Mouse (Mus musculus) hindbrain, embryonic 14.5 days (tissue): Measurements from ENCODE around the gene Swsap1. TPM values are rescaled to one million over a fixed set of nuclear protein-coding genes. Genes with fewer than 3 reads are reported as not detected.
A peak's percentile ranks its signal among the peaks of the same experiment; 100 is the strongest.

Experiments
- ATAC-seq: fragments of 200-750 bp; cut with Nextera tagmentation; 2 replicates; pipeline ENCODE4 v1.8.0; 2017; ENCODE audit warnings: moderate number of reproducible peaks, mild to moderate bottlenecking, moderate TSS enrichment, moderate library complexity; ENCODE audit not compliant: low FRiP score
- DNase-seq: peaks from one replicate; pipeline ENCODE4 v3.0.0-alpha.2; 2015; ENCODE audit warnings: low spot score
- H3K27ac ChIP-seq: fragments of 300-500 bp; sonication (generic); 2 replicates; pipeline ENCODE4 v1.5.1; 2014; ENCODE audit warnings: mild to moderate bottlenecking, moderate library complexity
- H3K27me3 ChIP-seq: fragments of 300-500 bp; sonication (generic); 2 replicates; pipeline ENCODE4 v1.6.1; 2014; ENCODE audit warnings: mild to moderate bottlenecking, low read length, mixed read lengths; ENCODE audit not compliant: control insufficient read depth, insufficient read depth
- H3K36me3 ChIP-seq: fragments of 300-500 bp; sonication (generic); replicated peaks from 2 replicates; pipeline ENCODE4 v1.6.1; 2014; ENCODE audit not compliant: control insufficient read depth, insufficient read depth
- H3K4me1 ChIP-seq: fragments of 300-500 bp; sonication (generic); replicated peaks from 2 replicates; pipeline ENCODE4 v1.6.1; 2014; ENCODE audit warnings: antibody characterized with exemption, low read length, mixed read lengths; ENCODE audit not compliant: control insufficient read depth, insufficient read depth
- H3K4me2 ChIP-seq: fragments of 300-500 bp; sonication (generic); replicated peaks from 2 replicates; pipeline ENCODE4 v1.6.1; 2014; ENCODE audit warnings: mild to moderate bottlenecking, moderate library complexity
- H3K4me3 ChIP-seq: fragments of 300-500 bp; sonication (generic); replicated peaks from 2 replicates; pipeline ENCODE4 v1.5.1; 2014; ENCODE audit warnings: mild to moderate bottlenecking, low read length
- H3K9ac ChIP-seq: fragments of 300-500 bp; sonication (generic); 2 replicates; pipeline ENCODE4 v1.6.1; 2014
- H3K9me3 ChIP-seq: fragments of 300-500 bp; sonication (generic); 2 replicates; pipeline ENCODE4 v1.6.1; 2016; ENCODE audit warnings: low read length; ENCODE audit not compliant: control insufficient read depth
- WGBS: fragments of 180-500 bp; shearing (Covaris S2); extraction: QIAGEN DNeasy Blood & Tissue Kit; methylation state at CpG from one replicate; pipeline ENCODE4 v1.1.7; 2014; 5-methylcytosine and 5-hydroxymethylcytosine counted together
- polyA plus RNA-seq: library from polyadenylated mRNA; unstranded; fragments of >200 nt; fragmentation: Nextera tagmentation; extraction: Ambion mirVana; gene quantifications from 2 replicates; pipeline ENCODE4 v1.2.1, GENCODE M21; 2014

Swsap1 gene
- 18.2 and 19.9 TPM in 2 replicates for polyA plus RNA-seq

GRCm38 (mm10) chr9:21955570-21956281 is at the start of gene Swsap1:
Swsap1 (plus strand) TSS chr9:21955755.
- Histone ChIP-seq H3K27me3 (peaks cover 19% of the 10 kb centered on the region), H3K4me1 (peaks cover 11% of the 10 kb centered on the region), H3K4me3 (peak within 1 kb of the TSS; percentile 64), H3K36me3 (no peaks in the 10 kb centered on the region), H3K9me3 (no peaks in the 10 kb centered on the region), H3K4me2 (peak within 1 kb of the TSS; percentile 73), H3K27ac (peak within 1 kb of the TSS; percentile 97), H3K9ac (peak within 1 kb of the TSS; percentile 80)
- under 1% methylated on average over 51 of the region's 54 CpGs for WGBS
- DNase-seq, result peak; percentile 98
- ATAC-seq, result peak; percentile 98

GRCm38 (mm10) chr9:21908216-21908615 is 47.3 kb upstream of the Swsap1 start:
- 79% methylated on average over 11 of the region's 11 CpGs for WGBS
- DNase-seq (no peak), ATAC-seq (no peak)
- H3K27me3 ChIP-seq, result 0 out of 2 replicates have a peak, but pooled peaks cover 6% of the 10 kb centered on the region
- H3K4me1 ChIP-seq, result no peaks in the 10 kb centered on the region
- no peak overlapping the region for H3K27ac ChIP-seq
- peaks cover 12% of the 10 kb centered on the region for H3K36me3 ChIP-seq
- H3K9ac ChIP-seq, result no peak overlapping the region
- H3K9me3 ChIP-seq, result no peaks in the 10 kb centered on the region
- H3K4me3 ChIP-seq, result no peak overlapping the region
- H3K4me2 ChIP-seq, result no peak overlapping the region

- Histone ChIP-seq H3K9ac (no peak overlapping the region), H3K27me3 (no peaks in the 10 kb centered on the region), H3K4me3 (no peak overlapping the region), H3K36me3 (peaks cover 24% of the 10 kb centered on the region), H3K4me2 (no peak overlapping the region), H3K27ac (no peak overlapping the region), H3K4me1 (no peaks in the 10 kb centered on the region), H3K9me3 (no peaks in the 10 kb centered on the region)
- 85% methylated on average over 10 of the region's 10 CpGs for WGBS
- no peak for ATAC-seq
- no peak for DNase-seq
These were observed 45.9 kb upstream of the Swsap1 start for GRCm38 (mm10) chr9:21909474-21910223.

GRCm38 (mm10) chr9:21916851-21917492 is 38.6 kb upstream of the Swsap1 start:
- H3K9ac ChIP-seq, result peak overlapping the region; percentile 70
- peak overlapping the region; percentile 59 for H3K4me3 ChIP-seq
- no peaks in the 10 kb centered on the region for H3K27me3 ChIP-seq
- H3K4me1 ChIP-seq, result no peaks in the 10 kb centered on the region
- DNase-seq, result no peak
- H3K9me3 ChIP-seq, result no peaks in the 10 kb centered on the region
- H3K27ac ChIP-seq, result 0 out of 2 replicates have a peak overlapping the region, but pooled peaks have one; percentile 40
- H3K4me2 ChIP-seq, result peak overlapping the region; percentile 66
- peaks cover 17% of the 10 kb centered on the region for H3K36me3 ChIP-seq
- WGBS, result 55% methylated on average over 3 of the region's 3 CpGs
- no peak for ATAC-seq

- no peak; the same call in 1 of the 2 replicates for ATAC-seq
- 2% methylated on average over 35 of the region's 35 CpGs for WGBS
These were observed 38.0 kb upstream of the Swsap1 start for GRCm38 (mm10) chr9:21917493-21918034.

GRCm38 (mm10) chr9:21918035-21918592 is 37.4 kb upstream of the Swsap1 start, which contains the start of gene Rab3d:
Rab3d (minus strand) TSS chr9:21918192.
- WGBS, result 1% methylated on average over 36 of the region's 36 CpGs
- Histone ChIP-seq H3K9ac (peak within 1 kb of the TSS; percentile 70), H3K36me3 (peaks cover 14% of the 10 kb centered on the region), H3K27ac (peak within 1 kb of the TSS; percentile 40), H3K27me3 (no peaks in the 10 kb centered on the region), H3K4me2 (peak within 1 kb of the TSS; percentile 66), H3K9me3 (no peaks in the 10 kb centered on the region), H3K4me1 (no peaks in the 10 kb centered on the region), H3K4me3 (peak within 1 kb of the TSS; percentile 59)
- ATAC-seq (peak; percentile 91), DNase-seq (peak; percentile 88)

More at GRCm38 (mm10) chr9:21917493-21918034, 38.0 kb upstream of the Swsap1 start:
- no peaks in the 10 kb centered on the region for H3K4me1 ChIP-seq
- peak overlapping the region; percentile 40 for H3K27ac ChIP-seq
- peaks cover 17% of the 10 kb centered on the region for H3K36me3 ChIP-seq
- H3K9ac ChIP-seq, result peak overlapping the region; percentile 70
- H3K4me2 ChIP-seq, result peak overlapping the region; percentile 66
- no peaks in the 10 kb centered on the region for H3K27me3 ChIP-seq
- peak overlapping the region; percentile 59 for H3K4me3 ChIP-seq
- no peaks in the 10 kb centered on the region for H3K9me3 ChIP-seq
- peak; percentile 40 for DNase-seq

GRCm38 (mm10) chr9:21918692-21919384 is 36.7 kb upstream of the Swsap1 start:
- H3K9me3 ChIP-seq, result no peaks in the 10 kb centered on the region
- no peaks in the 10 kb centered on the region for H3K27me3 ChIP-seq
- peaks cover 8% of the 10 kb centered on the region; the same call in 1 of the 2 replicates for H3K36me3 ChIP-seq
- peak overlapping the region; percentile 59 for H3K4me3 ChIP-seq
- no peak overlapping the region for H3K27ac ChIP-seq
- peak overlapping the region; percentile 66; the same call in 1 of the 2 replicates for H3K4me2 ChIP-seq
- no peak overlapping the region for H3K9ac ChIP-seq
- H3K4me1 ChIP-seq, result no peaks in the 10 kb centered on the region
- ATAC-seq, result no peak
- 24% methylated on average over 5 of the region's 5 CpGs for WGBS
- no peak for DNase-seq

- H3K27ac ChIP-seq, result no peak overlapping the region
- H3K9me3 ChIP-seq, result no peaks in the 10 kb centered on the region
- peaks cover 12% of the 10 kb centered on the region for H3K4me1 ChIP-seq
- no peak overlapping the region for H3K9ac ChIP-seq
- whole genome bisulfite sequencing, result 89% methylated on average over 4 of the region's 4 CpGs
- ATAC-seq (no peak), DNase-seq (no peak)
- H3K4me2 ChIP-seq, result no peak overlapping the region
- H3K27me3 ChIP-seq, result no peaks in the 10 kb centered on the region
- no peaks in the 10 kb centered on the region for H3K36me3 ChIP-seq
- no peak overlapping the region for H3K4me3 ChIP-seq
These were observed 32.5 kb upstream of the Swsap1 start for GRCm38 (mm10) chr9:21923036-21923435.
